Mouse (Mus musculus): Measurements from ENCODE around the gene Wipi2.

Wipi2 gene

DNA sequence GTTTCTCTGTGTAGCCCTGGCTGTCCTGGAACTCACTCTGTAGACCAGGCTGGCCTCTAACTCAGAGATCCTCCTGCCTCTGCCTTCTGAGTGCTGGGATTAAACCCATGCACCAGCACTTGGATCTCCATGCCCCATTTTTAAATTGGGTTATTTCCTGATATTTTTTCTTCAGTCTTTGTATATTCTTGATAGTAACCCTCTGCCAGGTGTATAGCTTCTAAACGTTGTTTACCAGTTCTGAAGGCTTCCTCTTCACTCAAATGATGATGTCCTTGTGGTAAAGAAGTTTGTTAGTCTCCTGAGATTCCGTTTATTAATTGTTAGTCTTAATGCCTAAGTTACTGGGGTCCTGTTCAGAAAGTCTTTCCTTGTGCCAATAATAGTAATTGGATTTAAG is at the start of gene Wipi2:
TSS of gene Wipi2 (plus strand) at position 301 of the 400 bp plus-strand sequence.
- DNase-seq (ENCODE audit: low read depth, low spot score) = no peak

DNA sequence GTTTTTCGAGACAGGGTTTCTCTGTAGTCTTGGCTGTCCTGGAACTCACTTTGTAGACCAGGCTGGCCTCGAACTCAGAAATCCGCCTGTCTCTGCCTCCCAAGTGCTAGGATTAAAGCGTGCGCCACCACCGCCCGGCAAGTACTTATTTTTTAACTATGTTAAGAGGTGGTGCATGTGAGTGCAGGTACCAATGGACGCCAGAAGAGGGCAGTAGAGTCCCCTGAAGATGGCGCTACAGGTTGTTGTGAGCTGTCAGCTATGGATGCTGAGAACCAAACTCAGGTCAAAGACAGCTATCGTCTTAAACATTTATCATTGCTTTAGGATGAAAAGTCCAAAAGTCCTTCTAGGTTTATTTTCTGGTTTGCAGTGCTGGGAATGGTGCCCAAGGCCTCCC is 49.3 kb upstream of the Wipi2 start:
- DNase-seq (ENCODE audit: low read depth, low spot score) = peak; percentile 62

DNA sequence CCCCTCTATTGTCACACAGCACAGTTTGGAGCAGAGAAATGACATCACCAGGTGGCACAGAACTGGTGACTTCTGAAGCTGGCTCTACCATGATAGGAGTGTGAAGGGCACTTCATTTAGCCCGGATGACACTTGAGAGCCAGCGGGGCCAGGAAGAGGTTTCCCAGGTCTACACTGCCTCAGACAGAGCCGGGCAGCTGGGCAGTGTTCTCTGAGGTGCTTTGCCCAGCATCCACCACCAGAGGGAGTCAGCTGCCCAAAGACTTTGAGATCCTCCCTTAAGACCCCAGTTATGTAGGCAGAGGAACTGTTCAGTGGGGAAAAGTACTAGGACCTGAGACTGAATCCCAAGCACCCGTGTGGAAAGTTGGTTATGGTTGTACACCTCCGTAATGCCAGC is 46.0 kb upstream of the Wipi2 start:
- peak; percentile 73 for DNase-seq (ENCODE audit: low read depth, low spot score)

DNA sequence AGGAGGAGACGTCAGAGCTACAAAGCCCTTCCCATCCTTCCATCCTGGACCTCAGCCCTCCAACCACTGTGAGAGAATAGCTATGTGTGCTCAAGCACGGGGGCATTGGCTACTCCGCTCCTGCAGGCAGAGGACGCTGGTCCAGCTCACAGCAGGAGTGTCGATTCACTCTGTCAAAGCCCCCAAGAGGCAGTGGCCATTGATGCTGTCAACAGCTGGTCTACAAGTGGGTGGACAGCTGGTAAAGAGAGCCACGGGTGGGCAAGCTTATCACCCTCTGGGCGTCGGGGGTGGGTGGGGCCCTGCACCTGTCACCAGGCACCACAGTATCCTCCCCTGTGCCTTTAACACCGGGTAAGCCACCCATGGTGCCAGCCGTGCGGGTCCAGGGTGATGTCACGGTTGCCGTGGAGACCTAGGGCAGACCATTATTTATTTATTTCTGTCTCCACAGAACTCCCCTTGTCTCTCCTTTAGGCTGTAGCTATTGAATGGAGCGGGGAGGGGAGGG is 43.8 kb upstream of the Wipi2 start:
- no peak for DNase-seq (ENCODE audit: low read depth, low spot score)

DNA sequence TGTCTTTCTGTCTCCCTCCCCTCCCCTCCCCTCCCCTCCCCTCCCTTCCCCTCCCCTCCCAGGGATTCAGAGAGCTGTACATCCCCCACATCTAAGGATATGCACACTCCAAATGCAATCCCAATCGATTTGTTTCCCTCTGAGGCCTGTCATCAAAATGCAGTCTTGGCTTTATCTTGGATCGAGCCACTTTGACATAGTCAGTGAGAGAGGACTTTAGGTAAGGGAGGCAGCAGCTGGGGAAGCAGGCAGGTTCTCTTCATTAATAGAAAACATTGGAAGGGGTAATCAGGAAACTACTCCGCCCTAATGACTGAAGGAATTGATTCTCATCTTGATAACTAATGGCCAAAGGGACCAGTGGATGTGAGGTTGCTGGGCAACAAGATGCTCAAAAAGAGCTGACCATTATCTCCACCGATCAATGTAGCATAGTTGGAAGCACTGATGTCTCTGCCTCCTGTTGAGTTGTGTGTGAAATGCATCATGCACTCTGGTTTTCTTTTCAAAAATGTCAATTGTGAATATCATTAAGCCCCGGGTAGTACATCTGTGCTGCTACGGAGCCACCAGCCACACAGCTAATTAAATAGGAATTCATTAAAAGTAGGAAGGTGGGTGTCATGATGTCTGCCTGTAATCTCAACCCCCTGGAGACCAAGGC is 36.4 kb upstream of the Wipi2 start:
- no peak for DNase-seq (ENCODE audit: low read depth, low spot score)

DNA sequence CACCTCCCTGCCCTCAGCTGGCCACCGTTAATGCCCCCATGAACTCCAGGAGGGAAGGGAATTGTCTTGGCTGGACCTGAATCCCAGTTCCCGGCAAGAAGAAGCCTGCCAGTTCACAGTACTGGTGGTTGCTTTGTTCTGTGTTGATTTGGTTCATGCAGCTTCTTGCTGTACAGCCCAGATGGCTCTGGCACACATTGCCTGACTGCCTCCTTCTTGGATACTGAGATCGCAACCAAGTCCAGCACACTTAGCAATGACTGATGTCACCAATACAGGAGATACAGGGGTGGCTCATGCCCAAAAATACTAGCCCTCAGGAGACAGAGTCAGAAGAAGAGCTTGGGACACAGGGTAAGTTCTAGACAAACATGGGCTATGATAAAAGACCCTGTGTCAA is 31.8 kb upstream of the Wipi2 start:
- DNase-seq (ENCODE audit: low read depth, low spot score) = no peak

DNA sequence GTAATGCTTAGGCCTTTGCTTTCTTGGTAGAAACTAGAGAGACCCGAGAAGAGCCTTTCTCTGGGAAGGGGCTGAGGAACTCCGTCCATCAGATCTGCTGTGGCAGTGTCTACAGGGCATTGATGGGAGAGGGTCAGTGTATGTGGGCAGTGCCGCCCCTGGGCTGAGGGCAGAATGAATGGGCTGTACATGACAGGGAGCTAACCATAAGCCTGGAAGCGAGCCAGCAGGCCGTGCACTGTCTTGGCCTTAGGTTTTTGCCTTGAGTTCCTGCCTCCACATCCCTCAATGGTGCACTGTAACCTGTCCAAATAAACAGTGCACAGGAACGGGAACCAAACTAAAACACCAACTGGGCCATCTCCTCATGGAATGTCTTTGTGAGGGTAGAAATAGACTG is 30.8 kb upstream of the Wipi2 start:
- no peak for DNase-seq (ENCODE audit: low read depth, low spot score)

DNA sequence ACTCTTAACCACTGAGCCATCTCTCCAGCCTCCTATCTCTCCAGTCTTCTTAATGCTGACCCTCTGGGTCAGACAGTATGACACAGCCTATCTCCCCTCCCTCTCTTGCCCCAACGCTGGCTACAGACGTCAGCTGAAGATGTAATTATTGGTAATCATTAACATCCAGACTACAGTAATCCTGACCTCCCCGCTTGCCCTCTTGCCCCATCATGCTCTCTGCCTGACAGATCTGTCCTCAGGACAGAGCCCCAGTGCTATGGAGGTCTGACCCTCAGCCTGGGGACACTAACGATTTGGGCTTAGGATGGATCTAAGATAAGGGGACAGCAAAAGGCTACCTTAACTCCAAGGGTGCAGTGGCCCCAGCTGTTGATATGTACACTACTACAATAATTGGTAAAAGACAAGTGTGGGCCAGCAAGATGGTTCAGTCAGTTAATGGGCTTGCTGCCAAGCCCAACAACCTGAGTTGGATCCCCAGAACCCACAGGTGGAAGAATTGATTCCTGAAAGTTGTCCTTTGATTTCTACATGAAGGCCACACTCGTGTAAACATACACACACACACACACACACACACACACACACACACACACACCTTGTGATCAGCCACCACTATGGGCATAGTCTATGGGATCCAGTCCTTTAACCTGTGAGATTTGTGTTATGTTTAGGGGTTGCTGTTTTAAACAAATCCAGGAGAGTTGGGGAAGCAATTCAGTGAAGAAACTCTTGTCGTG is 29.7 kb upstream of the Wipi2 start:
- DNase-seq (ENCODE audit: low read depth, low spot score) = no peak

DNA sequence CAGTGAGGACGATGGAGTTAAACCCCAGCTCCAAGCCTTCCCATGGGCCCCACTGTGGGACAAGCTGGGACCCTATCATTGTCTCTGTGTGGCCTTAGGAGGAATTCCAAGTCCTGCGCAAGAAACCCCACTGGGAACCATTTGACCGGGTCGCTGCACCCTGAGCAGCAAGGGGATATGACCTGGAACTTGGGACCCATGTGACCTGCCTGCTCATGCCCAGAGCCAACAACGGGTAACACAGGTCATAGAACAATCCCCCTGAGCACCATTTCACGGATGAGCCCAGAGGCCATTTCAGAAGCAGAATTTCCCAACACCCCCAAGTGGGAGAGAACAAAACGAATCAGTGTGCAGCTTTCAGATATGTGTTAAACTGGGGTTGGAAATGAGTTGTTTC is 23.1 kb upstream of the Wipi2 start:
- DNase-seq (ENCODE audit: low read depth, low spot score) = no peak

DNA sequence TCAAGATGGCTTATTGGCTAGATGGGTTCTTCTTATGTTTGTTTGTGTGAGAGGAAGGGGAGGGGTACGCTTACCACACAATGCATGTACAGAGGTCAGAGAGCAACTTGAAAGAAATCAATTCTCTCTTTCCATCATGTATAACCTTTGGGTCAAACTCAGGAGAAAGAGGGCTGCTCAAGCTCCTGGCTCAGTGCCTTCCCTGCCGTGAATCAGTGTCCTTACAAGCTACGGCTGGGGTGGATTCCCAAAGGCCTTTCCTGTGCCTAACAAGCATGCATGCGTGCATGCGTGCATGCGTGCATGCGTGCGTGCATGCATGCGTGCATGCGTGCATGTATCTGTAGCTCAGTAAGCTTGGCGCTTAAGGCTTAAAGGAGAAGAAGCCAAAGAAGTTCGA is 22.2 kb upstream of the Wipi2 start:
- DNase-seq (ENCODE audit: low read depth, low spot score) = no peak

DNA sequence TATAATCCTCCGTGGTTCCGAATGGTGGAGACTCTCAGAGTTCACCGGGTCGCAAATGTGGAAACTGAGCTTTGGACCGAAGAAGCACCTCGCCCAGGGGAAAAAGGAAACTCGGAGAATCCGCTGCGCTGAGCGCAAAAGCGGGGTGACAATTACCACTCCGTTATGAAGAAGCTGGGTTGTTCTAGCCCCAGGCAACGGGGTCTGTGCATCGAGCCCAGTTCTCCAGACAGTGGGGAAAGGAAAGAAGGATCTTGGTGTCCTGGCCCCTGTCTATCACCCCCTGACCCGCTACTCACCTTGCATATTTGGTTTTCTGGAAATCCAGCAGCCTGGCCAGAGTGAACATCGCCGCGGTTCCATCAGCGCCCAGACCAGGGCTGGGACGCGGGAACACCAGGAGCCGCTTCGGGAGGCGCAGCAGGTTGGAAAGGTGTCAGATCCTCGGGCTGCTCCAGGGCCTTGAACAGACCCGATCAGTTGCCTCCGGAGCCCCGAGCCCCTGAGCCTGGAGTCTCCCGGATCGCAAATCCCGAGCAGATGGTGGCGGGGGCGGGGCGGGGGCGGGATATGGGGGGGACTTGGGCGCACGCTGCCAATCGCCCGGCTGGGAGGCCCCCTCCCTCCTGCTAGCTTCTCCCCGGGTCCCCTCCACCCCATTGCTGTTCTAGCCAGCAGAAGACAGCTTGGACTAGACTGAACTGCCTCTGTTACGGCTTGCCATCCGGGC is 19.1 kb upstream of the Wipi2 start, which contains the start of gene Mmd2:
TSS of gene Mmd2 (minus strand) at position 542 of the 730 bp plus-strand sequence.
- DNase-seq (ENCODE audit: low read depth, low spot score) = peak; percentile 48

DNA sequence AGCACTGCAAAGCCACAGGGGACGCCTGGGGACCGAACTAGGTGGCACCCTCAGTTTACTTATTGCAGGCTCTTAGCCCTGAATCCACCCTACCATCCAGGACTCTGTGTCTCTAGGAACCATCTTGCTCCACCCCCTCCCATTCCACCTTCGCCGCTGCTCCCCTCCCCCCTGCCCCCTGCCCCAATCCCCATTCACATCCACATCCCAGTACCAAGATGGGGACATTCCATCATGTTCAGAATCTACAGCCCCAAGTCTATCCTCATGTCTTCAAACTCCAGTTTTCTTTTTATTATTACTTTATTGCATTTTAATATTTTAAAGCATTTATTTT is 18.5 kb upstream of the Wipi2 start:
- DNase-seq (ENCODE audit: low read depth, low spot score) = no peak

DNA sequence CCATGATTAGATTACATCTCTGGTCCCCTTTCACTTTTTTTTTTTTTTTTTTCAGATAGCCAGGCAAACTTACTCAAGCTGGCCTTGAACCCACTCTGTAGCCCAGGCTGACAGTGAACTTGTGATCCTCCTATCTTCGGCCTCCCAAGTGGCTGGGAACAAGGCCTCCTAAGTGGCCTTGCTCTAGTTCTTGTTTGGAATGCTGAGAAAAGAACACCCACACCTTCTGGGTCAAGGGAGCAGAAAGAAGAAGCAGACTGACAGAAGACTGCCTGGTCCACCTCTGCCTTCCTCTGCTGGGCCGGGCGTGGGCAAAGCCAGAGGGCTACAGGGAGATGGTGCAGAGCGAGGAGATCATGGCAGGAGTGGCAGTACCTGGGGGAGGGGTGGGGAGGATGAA is 17.1 kb upstream of the Wipi2 start:
- no peak for DNase-seq (ENCODE audit: low read depth, low spot score)

DNA sequence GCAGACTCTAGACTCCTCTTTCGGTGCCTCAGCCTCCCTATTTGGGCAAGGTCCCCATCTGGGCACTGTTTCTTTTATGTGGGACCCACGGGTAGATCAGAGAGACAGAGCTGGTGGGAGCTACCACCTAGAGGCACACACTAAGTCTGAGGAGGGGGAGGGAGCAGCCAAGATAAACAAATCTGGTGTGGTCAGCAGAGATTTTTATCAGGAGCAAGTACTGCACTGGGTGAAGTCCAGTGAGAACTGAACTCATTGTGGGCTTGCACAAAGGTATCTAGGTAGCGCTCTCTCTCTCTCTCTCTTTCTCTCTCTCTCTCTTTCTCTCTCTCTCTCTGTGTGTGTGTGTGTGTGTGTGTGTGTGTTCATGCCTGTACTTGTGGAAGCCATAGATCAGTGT is 13.0 kb upstream of the Wipi2 start:
- DNase-seq (ENCODE audit: low read depth, low spot score) = no peak

DNA sequence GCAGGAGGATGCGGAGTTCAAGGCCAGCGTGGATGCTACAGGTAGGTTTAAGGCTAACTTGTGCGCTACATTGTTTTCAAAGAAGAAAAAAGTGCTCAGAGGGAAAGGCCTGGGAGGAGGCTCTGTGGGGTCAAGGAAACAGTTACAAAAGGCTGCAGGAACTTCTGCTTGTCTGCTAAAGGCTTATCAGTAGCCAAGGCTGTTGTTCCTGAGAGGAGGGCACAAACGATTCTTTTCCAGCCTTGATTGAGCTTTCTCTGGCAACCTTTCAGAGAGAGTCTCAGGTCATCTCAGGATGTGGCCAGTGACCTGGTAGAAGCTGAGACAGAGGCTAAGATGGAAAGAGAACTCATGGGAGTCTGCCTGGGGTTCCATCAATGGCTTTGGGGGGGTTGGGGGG is 11.9 kb upstream of the Wipi2 start:
- no peak for DNase-seq (ENCODE audit: low read depth, low spot score)

DNA sequence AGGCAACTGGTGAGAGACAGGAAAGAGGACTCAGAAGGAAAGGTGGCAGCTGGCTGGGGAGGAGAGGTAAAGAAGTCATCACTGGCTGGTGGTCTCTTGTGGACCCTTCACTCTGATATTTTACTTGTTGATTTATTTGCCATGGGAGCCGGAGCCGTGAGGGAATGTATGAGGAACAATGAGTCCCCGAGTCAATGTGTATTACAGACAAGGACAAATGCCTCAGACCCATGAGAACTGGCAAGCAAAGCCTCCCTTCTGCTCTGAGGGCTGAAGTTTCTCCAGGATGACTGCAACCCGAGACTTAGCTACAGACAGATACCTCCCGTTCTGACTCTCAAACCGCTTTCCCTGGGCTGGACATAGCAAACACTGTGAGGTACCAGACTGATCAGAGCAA is 11.2 kb upstream of the Wipi2 start:
- no peak for DNase-seq (ENCODE audit: low read depth, low spot score)

DNA sequence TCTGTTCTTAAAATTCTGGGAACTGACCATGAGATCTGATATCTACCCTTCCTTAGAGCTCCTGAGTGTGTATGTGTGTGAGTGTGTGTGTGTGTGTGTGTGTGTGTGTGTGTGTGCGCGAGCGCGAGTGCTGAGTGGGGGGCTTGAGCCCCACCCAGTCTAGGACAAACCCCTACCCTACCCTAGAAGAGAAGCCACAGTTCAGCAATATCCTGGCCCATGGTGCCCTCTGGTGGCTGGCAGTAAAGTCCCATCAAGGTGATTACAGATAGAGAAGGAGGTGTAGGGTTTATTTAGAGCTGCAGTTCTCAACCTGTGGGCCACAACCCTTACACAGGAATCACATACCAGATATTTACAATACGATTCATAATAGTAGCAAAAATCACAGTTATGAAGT is 7.6 kb upstream of the Wipi2 start:
- DNase-seq (ENCODE audit: low read depth, low spot score) = peak; percentile 67

DNA sequence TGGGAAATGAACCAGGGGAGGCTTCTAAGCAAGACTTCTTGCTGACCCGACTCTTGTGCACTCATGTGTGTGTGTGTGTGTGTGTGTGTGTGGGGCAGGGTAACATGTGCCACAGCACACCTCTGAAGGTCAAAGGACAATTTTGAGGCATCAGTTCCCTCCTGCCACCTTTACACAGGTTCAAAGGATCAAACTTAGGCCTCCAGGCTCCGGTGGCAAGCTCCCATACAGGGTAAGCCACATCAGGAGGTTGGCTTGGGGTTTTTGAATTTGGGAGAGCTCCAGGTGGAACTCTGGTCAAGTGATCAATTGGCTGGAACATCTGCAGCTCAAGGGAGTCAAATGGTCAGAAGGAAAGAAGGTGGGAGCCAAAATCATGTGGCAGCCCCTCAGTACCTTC is 6.1 kb upstream of the Wipi2 start:
- DNase-seq (ENCODE audit: low read depth, low spot score) = no peak

DNA sequence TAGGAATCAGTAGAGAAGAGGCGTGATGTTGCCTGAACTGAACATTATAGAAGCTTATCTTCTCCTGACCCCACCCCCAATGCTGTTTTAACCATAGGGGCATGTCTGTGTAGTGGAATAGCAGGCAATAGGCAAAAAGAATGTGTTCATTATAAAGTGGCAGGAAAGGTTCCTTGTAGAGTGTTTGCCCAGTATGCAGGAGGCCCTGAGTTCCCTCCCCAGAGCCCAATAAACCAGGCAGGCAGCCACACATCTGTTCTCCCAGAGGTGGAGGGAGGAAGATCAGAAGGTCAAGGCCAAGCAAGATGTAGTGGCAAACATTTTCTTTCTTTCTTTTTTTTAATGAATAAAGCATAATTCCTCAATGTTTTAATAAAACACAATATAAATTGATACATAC is 5.4 kb upstream of the Wipi2 start:
- DNase-seq (ENCODE audit: low read depth, low spot score) = no peak

DNA sequence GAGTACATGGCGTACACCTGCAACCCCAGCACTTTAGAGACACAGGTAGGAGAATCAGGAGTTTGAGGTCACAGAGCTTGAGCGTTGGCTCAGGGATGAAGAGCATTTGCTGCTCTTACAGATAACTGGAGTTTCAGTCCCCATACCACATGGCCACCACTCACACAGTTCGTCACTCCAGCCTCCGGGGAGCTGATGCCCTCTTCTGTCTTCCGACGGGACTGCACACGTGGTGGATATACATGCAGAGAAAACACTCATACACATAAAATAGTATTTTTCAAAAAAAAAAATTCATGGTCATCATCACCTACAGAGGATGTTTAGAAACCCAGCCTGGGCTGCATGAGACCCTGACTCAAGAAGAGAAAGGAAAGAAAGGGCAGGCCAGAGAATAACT is 4.4 kb upstream of the Wipi2 start:
- DNase-seq (ENCODE audit: low read depth, low spot score) = peak; percentile 50

DNA sequence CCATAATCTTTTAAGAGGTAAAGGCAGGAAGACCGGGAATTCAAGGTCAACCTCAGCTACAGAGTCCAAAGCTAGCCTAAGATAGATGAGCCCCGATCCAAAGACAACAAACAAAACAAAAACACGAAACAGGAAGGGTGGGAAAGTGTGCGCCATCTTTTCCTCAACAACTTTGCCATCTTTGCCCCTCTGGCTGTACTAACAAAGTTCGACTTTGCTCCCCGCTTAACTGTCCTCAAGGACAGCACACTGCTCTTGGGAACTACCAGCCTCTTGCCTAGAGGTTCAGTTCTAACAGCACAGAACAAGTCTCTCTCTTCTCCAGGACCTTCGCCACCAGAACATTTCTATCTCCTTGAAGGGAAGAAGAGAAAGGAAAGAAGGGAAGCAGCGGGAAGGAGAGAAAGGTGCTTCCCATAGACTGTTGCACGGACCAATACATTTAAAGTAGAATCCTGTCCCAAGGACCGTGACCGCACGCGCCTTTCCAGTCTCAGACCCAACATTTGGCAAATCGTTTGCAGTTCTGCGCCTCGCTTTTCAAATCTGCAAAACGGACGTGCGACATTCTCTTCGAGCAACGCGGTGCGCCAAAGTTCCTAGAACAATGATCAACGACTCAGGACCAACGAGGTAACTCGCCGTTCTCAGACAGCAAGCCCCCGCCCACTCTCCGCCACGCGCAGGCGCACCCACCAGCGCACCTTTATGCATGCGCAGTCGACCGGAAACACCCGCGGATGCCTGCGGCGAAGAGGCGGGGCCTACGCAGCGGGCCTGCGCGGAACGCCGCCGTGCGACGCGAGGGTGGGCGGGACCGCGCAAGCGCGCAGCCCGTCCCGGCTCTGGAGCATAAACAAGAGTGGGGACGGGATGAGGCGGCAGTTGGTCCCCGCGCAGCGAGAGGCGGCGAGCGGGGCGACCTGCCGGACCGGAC is 1.5 kb downstream of the Wipi2 start:
- DNase-seq (ENCODE audit: low read depth, low spot score) = peak; percentile 96

DNA sequence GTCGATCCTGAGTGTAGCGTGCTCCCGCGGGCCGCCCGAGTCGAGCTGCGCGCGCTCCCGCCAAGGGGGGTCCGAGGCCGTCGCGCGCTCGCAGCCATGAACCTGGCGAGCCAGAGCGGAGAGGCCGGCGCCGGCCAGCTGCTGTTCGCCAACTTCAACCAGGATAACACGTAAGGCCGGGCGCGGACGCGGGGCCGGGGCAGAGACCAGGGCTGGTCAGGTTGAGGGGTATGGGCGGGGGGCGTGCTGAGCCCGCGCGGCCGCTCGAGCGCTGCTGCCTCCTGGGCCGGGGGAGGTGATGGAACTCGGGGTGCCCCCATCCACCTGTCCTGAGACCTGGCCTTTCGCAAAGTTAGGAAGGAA is 2.1 kb downstream of the Wipi2 start:
- no peak for DNase-seq (ENCODE audit: low read depth, low spot score)

All from R1 (cell line).